Mouse (Mus musculus): ENCODE measurements around the gene Rere. TPM values are rescaled to one million over a fixed set of nuclear protein-coding genes. Genes with fewer than 3 reads are reported as not detected.

Gene Rere
- total RNA-seq, 2 experiments from 2014 or later: 39.6 to 46.7 TPM

GRCm38 (mm10) chr4:150664726-150665125, 383.3 kb downstream of the Rere start:
- DNase-seq: no peak

GRCm38 (mm10) chr4:150665806-150666205, 384.4 kb downstream of the Rere start:
- DNase-seq: no peak

Other genes with a start within 250 kb of the Rere start
- 10 to 100 TPM; 36.5 to 43.7 TPM for gene Gpr157, start 194.3 kb upstream of the Rere start, total RNA-seq (2021)
- gene Slc2a5, start 162.4 kb upstream of the Rere start, total RNA-seq (2021): under 1 TPM in 1 of 2 experiments, not detected in 1; 0.41 TPM
- gene Slc2a7, start 132.7 kb upstream of the Rere start, total RNA-seq (2021): not detected
- gene Car6, start 80.3 kb upstream of the Rere start, total RNA-seq (2021): under 1 TPM in 1 of 2 experiments, not detected in 1; 0.41 TPM
- gene Eno1, start 44.9 kb upstream of the Rere start, total RNA-seq (2021): 100 to 1,000 TPM; 118 to 148 TPM